Mouse (Mus musculus) spleen, adult 12 weeks (tissue): Measurements from ENCODE around the gene Vamp4.

Experiments
- DNase-seq: peaks from one replicate; pipeline ENCODE4 v3.0.0; 2022; ENCODE audit warnings: low spot score

Gene Vamp4

DNA sequence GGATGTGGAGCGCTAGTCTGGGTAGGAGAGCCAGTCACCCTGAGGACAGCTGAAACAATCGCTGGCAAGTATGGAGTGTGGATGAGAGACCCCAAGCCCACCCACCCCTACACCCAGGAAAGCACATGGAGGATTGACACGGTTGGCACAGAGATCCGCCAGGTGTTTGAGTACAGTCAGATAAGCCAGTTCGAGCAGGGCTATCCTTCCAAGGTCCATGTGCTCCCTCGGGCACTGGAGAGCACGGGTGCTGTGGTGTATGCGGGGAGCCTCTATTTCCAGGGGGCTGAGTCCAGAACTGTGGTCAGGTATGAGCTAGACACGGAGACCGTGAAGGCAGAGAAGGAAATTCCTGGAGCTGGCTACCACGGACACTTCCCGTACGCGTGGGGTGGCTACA is 78.1 kb downstream of the Vamp4 start:
- no peak for DNase-seq
